Mouse (Mus musculus): ENCODE results near the gene Slc6a16.
"Not testable (repeated sequence)": the region's sequence is repeated elsewhere in the genome, so short reads cannot be mapped to it uniquely, and the experiment has no call there.

Slc6a16 gene

GRCm38 (mm10) chr7:45253806-45254205 lies 12.9 kb downstream of the Slc6a16 start:
- DNase-seq (ENCODE audit: low spot score), result no peak

- DNase-seq (ENCODE audit: low spot score), result not testable (repeated sequence)
Observed at GRCm38 (mm10) chr7:45255822-45256221, 14.9 kb downstream of the Slc6a16 start.

GRCm38 (mm10) chr7:45257063-45257840 lies 16.4 kb downstream of the Slc6a16 start:
- no peak for DNase-seq (ENCODE audit: low spot score)

GRCm38 (mm10) chr7:45259281-45259680 lies 18.4 kb downstream of the Slc6a16 start:
- DNase-seq (ENCODE audit: low spot score), result no peak

GRCm38 (mm10) chr7:45262266-45262665 lies 21.4 kb downstream of the Slc6a16 start:
- DNase-seq (ENCODE audit: low spot score), result no peak

- DNase-seq (ENCODE audit: low spot score), result no peak
Observed at GRCm38 (mm10) chr7:45263006-45263607, 22.2 kb downstream of the Slc6a16 start.

- no peak for DNase-seq (ENCODE audit: low spot score)
Observed at GRCm38 (mm10) chr7:45264348-45264747, 23.5 kb downstream of the Slc6a16 start.

GRCm38 (mm10) chr7:45265518-45265917 lies 24.6 kb downstream of the Slc6a16 start:
- no peak for DNase-seq (ENCODE audit: low spot score)

- DNase-seq (ENCODE audit: low spot score), result no peak
Observed at GRCm38 (mm10) chr7:45272786-45273412, 32.0 kb downstream of the Slc6a16 start.

GRCm38 (mm10) chr7:45273672-45274071 lies 32.8 kb downstream of the Slc6a16 start:
- DNase-seq (ENCODE audit: low spot score), result no peak

- DNase-seq (ENCODE audit: low spot score), result peak; percentile 57
Observed at GRCm38 (mm10) chr7:45277136-45277760, 36.4 kb downstream of the Slc6a16 start, which contains the start of gene Slc6a21. Gene Slc6a21, plus strand, starts transcription at chr7:45277513.

GRCm38 (mm10) chr7:45286486-45286885 lies 45.6 kb downstream of the Slc6a16 start:
- no peak for DNase-seq (ENCODE audit: low spot score)

GRCm38 (mm10) chr7:45296626-45297025 lies 55.7 kb downstream of the Slc6a16 start:
- DNase-seq (ENCODE audit: low spot score), result no peak

GRCm38 (mm10) chr7:45297563-45297962 lies 56.7 kb downstream of the Slc6a16 start:
- no peak for DNase-seq (ENCODE audit: low spot score)

GRCm38 (mm10) chr7:45299752-45300151 lies 58.9 kb downstream of the Slc6a16 start:
- peak; percentile 21 for DNase-seq (ENCODE audit: low spot score)

GRCm38 (mm10) chr7:45300270-45300669 lies 59.4 kb downstream of the Slc6a16 start:
- DNase-seq (ENCODE audit: low spot score), result peak; percentile 22

GRCm38 (mm10) chr7:45302626-45303025 lies 61.7 kb downstream of the Slc6a16 start:
- DNase-seq (ENCODE audit: low spot score), result no peak

GRCm38 (mm10) chr7:45304869-45305268 lies 64.0 kb downstream of the Slc6a16 start:
- no peak for DNase-seq (ENCODE audit: low spot score)

GRCm38 (mm10) chr7:45305275-45305674 lies 64.4 kb downstream of the Slc6a16 start:
- DNase-seq (ENCODE audit: low spot score), result peak; percentile 54

- no peak for DNase-seq (ENCODE audit: low spot score)
Observed at GRCm38 (mm10) chr7:45308551-45309240, 67.8 kb downstream of the Slc6a16 start.

- DNase-seq (ENCODE audit: low spot score), result peak; percentile 29
Observed at GRCm38 (mm10) chr7:45309455-45309854, 68.6 kb downstream of the Slc6a16 start.

GRCm38 (mm10) chr7:45312023-45312422 lies 71.1 kb downstream of the Slc6a16 start:
- no peak for DNase-seq (ENCODE audit: low spot score)
